Mouse (Mus musculus) adipocyte (in vitro differentiated cells): ENCODE measurements around the gene Pvalb.
A peak's percentile ranks its signal among the peaks of the same experiment; 100 is the strongest.

Experiments
- DNase-seq: peaks from one replicate; pipeline ENCODE4 v3.0.0-alpha.2; 2016; ENCODE audit warnings: low spot score

Pvalb gene

GRCm38 (mm10) chr15:78206312-78206711 is at the start of gene Pvalb:
Pvalb (minus strand) TSS chr15:78206400.
- no peak for DNase-seq

- no peak for DNase-seq
These were observed 48.6 kb upstream of the Pvalb start for GRCm38 (mm10) chr15:78254751-78255150.

DNA sequence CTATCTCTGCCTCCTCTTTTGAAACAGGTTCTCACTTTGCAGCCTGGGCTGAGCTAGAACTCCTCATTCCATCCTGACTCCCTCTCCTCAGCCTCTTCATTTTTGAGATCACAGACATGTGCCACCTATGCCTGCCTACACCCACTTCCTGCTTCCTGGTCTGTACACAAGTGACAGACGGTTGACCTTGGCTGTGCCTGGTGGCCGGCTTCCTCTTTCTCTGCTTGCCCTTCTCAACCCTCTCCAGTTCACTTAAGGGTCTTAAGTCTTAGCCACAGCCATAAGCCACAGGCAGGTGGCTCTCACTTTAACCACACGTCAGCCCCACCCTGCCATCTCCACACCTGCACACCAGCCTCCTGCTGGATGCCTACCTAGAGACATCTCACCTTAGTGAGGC is 42.2 kb upstream of the Pvalb start:
- no peak for DNase-seq

DNA sequence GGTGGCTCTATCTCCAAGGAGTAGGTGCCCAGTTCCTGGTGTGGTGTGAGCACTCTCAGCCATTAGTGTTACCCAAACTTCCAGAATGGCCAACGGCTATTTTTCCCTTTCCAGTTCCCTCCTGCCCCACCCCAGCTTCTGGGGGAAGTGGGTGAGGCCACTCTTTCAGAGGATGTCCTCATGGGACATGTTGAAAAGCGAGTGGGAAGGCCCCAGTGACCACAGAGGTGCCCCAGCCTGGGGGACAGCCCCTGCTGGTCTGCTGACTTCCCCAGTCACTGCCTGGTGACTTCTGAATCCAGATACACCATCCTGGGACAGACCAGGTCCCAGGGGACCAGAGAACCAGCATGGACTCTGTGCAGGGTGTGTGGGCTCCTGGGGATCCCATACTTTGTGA is 41.5 kb upstream of the Pvalb start:
- DNase-seq, result no peak

GRCm38 (mm10) chr15:78246143-78247116 is 40.2 kb upstream of the Pvalb start:
- no peak for DNase-seq

DNA sequence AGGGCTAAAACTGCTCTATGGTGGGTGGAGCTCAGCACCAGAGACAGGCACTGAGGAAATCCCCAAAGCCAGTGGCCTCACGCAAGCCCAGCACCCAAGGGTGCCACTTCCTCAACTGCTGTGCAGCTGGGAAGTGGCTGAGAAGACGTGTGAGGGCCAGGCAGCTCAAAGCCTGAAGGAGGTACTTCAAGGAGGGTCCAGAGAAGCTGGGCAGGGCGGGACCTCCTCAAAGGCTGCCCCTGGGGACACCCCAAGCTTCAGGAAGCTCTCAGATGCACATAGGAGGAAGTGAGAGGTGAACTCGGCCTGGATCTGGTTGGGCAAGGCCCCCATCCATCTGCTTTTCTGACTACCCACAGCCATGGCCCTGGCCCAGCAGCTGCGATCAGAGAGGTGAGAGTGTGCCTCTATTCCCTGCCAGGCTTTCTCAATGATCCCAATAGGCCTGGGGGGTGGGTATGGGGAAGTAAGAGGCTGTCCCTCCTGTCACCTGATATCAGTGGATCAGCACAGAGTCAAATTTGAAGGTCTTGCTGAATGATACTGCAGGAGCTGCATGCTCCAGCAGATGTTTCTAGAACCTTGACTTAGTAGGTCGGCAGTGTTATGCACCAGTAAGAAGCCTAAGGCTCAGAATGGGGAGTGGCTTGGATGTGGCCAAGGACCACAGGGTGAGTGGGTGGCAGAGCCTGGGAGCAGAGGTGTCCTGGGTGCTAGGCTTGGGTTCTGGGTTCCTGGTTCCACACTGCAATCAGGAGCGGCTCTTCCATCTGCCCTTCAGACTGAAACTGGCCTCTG is 38.7 kb upstream of the Pvalb start, which contains the start of gene Ncf4:
Ncf4 (plus strand) TSS at position 107 of the 798 bp plus-strand sequence.
- no peak for DNase-seq

DNA sequence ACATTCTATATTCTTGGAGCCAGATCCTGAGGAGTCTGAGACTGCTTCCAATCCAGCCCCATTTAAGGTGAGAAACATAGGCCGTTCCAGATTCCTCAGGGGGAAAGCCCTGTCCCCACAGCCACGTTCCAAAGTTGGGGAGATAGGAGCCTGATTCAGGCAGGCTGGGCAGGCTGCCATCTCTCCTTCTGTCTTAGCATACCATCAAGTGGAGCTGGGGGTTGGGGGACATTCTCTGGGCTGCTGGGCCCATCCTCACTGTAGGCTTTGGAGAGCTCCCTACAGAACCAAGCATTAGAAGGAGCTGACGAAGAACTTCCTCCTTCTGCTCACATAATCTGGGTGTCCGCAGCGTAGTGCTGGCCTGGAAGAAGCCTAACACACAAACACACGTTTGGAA is 37.6 kb upstream of the Pvalb start:
- no peak for DNase-seq

GRCm38 (mm10) chr15:78243061-78243460 is 36.9 kb upstream of the Pvalb start:
- DNase-seq, result no peak

- DNase-seq, result no peak
These were observed 35.1 kb upstream of the Pvalb start for GRCm38 (mm10) chr15:78241335-78241734.

DNA sequence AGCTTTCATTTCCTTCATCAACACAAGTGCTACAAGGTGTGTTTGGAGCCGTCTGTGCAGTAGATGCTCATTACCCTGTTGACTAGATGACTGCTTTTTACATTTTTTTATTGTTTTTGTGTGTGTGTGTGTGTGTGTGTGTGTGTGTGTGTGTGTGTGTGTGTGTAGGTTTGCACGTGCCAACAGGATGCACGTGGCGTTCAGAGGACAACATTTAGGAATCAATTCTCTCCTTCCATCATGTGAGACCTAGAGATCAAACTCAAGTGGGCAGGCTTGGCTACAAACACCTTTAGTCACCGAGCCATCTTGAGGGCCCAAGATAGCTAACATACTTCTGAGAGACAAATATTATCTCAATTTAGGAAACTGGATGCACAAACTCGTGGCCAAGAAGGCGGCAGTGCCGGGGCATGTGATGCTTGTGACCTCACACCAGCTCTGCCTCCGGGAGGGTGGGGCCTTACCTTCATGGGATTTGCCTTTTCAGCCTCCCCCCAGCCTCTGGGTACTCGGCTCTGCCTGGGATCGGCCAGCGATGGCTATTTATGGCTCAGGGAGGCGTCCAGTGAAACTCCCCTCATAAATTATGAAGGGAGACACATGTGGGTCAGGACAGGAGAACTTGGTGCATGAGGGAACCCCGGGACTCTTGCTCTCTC is 33.9 kb upstream of the Pvalb start:
- no peak for DNase-seq

DNA sequence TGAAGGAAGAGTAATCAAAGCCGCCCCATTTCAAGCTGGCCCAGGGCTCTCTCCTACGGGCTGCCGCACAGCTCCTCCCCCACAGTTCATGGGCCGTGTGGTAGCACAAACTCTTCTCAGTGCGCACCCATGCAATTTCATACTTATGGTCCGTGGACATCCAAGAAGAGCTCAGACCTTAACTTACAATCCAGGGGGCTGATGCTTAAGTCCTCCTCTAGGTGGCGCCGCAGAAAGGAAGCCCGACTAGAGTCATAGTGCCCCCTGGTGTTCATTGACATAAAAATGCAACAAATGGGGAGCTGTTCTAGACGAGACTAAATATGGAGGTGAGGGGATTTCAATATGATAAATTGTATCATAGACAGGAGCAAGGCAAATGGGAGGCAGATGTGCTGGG is 33.3 kb upstream of the Pvalb start:
- DNase-seq, result peak; percentile 78

GRCm38 (mm10) chr15:78234823-78235509 is 28.8 kb upstream of the Pvalb start:
- DNase-seq, result no peak

GRCm38 (mm10) chr15:78231346-78232331 is 25.4 kb upstream of the Pvalb start:
- DNase-seq, result no peak

DNA sequence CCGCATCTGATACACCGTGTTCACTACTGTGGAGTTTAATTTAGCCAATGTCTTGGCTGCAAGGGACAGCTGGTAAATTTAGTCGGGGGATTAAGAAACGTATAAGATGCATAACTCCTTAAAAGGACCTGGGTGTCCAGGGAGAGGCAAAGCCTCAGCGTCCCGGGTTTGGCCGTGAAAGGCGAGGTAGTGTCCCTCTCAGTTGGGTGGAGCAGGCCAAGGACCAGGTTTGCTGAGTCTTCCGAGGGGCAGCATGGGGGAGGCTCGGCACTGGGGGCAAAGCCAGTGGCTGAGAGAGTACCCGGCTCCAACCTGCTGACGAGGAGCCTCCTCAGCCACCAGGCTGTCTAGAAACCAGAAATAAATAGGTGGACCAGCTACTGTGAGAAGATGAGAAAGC is 21.6 kb upstream of the Pvalb start:
- DNase-seq, result no peak

GRCm38 (mm10) chr15:78215269-78215668 is 9.1 kb upstream of the Pvalb start:
- DNase-seq, result peak; percentile 67

DNA sequence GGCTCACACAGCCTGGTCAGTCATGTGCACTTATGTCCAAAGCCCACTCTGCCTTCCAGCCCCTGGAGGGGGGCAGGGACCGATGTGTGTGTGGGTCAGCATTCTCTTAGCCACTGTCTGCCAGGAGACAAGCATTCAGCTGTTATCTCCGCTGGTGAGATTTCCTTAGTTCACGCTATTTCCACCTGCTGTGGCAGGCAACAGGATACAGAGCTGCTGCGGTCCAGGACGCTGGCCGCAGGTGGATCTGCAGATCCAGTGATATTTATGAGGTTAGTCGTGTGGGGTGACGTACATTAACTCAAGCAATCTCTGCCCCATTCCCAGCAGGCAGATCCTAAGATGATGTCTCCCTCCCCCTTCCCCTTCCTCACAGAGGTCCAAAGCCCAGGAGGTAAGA is 5.2 kb upstream of the Pvalb start:
- no peak for DNase-seq

DNA sequence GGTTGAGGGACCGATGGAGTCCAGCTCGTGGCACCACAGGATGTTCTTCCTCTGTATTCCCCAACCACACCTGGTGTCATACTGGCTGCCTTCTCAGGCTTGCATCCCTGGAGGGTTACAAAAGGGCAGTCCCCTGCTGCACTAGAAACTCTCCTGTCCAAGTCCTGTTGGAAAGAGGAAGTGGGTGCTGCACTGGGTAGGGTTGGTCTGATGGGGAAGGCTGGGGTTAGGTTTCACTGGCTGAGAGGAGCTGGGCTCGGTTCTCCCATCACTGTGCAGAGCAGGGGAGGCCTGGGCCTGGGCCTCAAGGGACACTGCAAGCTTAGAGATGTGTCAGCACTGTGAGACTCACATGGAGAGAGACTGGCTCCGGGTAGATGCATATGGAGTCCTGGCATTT is 4.0 kb upstream of the Pvalb start:
- DNase-seq, result no peak

DNA sequence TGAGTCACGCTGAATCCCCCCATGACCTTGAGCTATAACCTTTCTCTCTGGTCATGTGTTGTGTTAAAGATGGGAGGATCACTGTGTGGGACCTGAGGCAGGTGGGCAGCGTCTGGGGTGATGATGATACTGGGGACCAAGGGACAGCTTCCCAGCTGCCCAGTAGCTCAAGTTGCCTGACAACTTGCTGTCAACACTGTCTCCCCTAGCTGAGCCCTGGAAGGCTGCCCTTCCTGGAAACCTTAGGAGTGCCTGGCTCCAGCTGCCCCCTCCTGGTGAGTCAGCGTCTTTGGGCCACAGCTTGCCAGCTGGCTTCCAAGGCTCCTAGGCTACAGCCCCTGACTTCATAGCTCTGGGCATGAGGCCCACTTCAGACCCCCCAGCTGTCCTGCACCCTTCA is 1.0 kb downstream of the Pvalb start:
- DNase-seq, result peak; percentile 67

DNA sequence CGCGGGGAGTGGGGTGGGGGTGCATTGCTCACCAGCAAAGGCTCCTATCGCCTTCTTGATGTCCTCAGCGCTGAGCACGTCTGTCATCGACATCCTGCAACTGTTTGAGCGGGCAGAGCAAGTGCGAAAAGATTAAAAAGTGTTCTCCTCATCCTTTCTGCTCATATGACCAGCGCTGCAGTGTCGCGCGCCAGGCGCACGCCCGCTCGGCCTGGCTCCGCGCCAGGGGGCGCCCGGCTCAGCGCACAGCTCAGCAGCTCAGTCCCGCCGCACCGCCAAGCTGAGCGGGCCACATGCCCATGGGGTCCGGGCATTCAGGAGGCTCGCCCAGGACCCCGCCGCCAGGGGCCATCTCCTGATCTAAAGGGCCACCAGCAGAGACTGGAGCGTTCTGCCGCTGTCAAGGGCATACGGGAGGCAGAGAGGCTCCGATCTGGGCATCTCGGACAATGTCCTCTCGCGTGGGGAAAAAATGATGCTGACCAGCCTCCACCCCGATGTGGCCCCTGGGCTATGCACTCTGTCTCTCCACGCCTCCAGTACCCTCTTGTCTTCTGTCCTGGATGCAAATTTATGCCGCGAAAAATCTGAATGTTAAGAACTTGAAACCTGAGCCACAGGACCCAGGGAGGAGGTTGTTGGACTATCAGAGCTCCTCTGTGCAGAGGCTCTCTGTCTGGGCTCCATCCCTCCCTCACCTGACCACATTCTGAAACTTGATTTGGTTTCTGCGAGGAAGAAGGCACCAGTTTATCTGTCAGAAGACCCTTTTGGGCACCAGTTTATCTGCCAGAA is 1.9 kb downstream of the Pvalb start:
- no peak for DNase-seq
